10 mouse cellular contexts compared by ENCODE assay signal in genomic region chr4:87037592-87037991, GRCm38 (mm10).
DNase-seq lines count a peak whose midpoint lies in the region; ATAC-seq and TF ChIP-seq lines count a peak whose summit lies in the region.
"Had no signal": no experiment of that assay in that cellular context is flagged by ENCODE, and none has a peak within 500 bp of the region (broad histone marks: within the 10 kb centered on the region; RNA-seq: fewer than 3 reads in every experiment).

No protein-coding gene starts in this region.

- H3K4me2 ChIP-seq in forebrain, postnatal 0 days (ENCODE audit: low read depth), result no peak overlapping the region
- no peak overlapping the region for H3K4me2 ChIP-seq in forebrain, embryonic 16.5 days (ENCODE audit: low read length)
- H3K4me2 ChIP-seq in limb, embryonic 14.5 days (replicated peaks; ENCODE audit: low read depth, low read length, severe bottlenecking), result no peak overlapping the region
- no peak overlapping the region for H3K4me2 ChIP-seq in midbrain, embryonic 13.5 days (replicated peaks)
- H3K4me2 ChIP-seq: limb, embryonic 15.5 days had no signal

- intact Hi-C loops in left cerebral cortex, postnatal 4 days (cut with DNase I), result no loop called here

- H3K4me3 ChIP-seq in forebrain, postnatal 0 days (ENCODE audit: low read depth, low read length), result no peak overlapping the region
- no peak overlapping the region for H3K4me3 ChIP-seq in forebrain, embryonic 16.5 days (replicated peaks; ENCODE audit: low read length)
- H3K4me3 ChIP-seq in limb, embryonic 14.5 days (replicated peaks; ENCODE audit: low read length), result no peak overlapping the region
- no peak overlapping the region for H3K4me3 ChIP-seq in limb, embryonic 10.5 days
- no peak overlapping the region for H3K4me3 ChIP-seq in midbrain, embryonic 13.5 days (replicated peaks)
- H3K4me3 ChIP-seq: limb, embryonic 15.5 days had no signal

- no peak for ATAC-seq in forebrain, postnatal 0 days
- no peak for ATAC-seq in forebrain, embryonic 16.5 days
- ATAC-seq in limb, embryonic 14.5 days (ENCODE audit: low FRiP score, low read depth), result no peak
- peak; percentile 68; the same call in 1 of the 2 replicates for ATAC-seq in midbrain, embryonic 13.5 days
- ATAC-seq: CD4-positive, CD25-positive, alpha-beta regulatory T cell, adult 4 months had no signal

- TF ChIP-seq POLR2A in limb, embryonic 14.5 days (IDR thresholded peaks at IDR 0.05; ENCODE audit: borderline replicate concordance, extremely low read depth, insufficient read depth, insufficient read length), result no peak

- WGBS in forebrain, postnatal 0 days, result 66% methylated on average over 4 of the region's 4 CpGs
- 76% methylated on average over 4 of the region's 4 CpGs for WGBS in forebrain, embryonic 16.5 days
- 66% methylated on average over 4 of the region's 4 CpGs for WGBS in limb, embryonic 14.5 days
- 78% methylated on average over 4 of the region's 4 CpGs for WGBS in limb, embryonic 10.5 days
- 80% methylated on average over 4 of the region's 4 CpGs for WGBS in midbrain, embryonic 13.5 days

- no peak overlapping the region for H3K27ac ChIP-seq in forebrain, postnatal 0 days (ENCODE audit: low read depth, low read length)
- no peak overlapping the region for H3K27ac ChIP-seq in forebrain, embryonic 16.5 days (ENCODE audit: low read length)
- H3K27ac ChIP-seq in limb, embryonic 14.5 days (replicated peaks; ENCODE audit: low read depth, low read length), result no peak overlapping the region
- H3K27ac ChIP-seq in limb, embryonic 10.5 days, result no peak overlapping the region
- H3K27ac ChIP-seq in midbrain, embryonic 13.5 days, result no peak overlapping the region
- H3K27ac ChIP-seq: limb, embryonic 15.5 days had no signal

- no peak for DNase-seq in forebrain, postnatal 0 days
- DNase-seq in limb, embryonic 14.5 days (ENCODE audit: low spot score), result peak; percentile 41
- no peak for DNase-seq in limb, embryonic 10.5 days (ENCODE audit: low spot score)
- DNase-seq in adipocyte (ENCODE audit: low spot score), result peak; percentile 2
- DNase-seq in left cerebral cortex, postnatal 4 days, result no peak
- DNase-seq in urinary bladder, postnatal 25 days (ENCODE audit: low spot score), result no peak

- H3K27me3 ChIP-seq in forebrain, postnatal 0 days (ENCODE audit: insufficient read depth, low read length), result no peaks in the 10 kb centered on the region
- H3K27me3 ChIP-seq in forebrain, embryonic 16.5 days (replicated peaks; ENCODE audit: control insufficient read depth, insufficient read depth, low read length), result no peaks in the 10 kb centered on the region
- no peaks in the 10 kb centered on the region for H3K27me3 ChIP-seq in limb, embryonic 14.5 days (ENCODE audit: control insufficient read depth, insufficient read depth, low read length)
- H3K27me3 ChIP-seq in limb, embryonic 10.5 days (ENCODE audit: low read depth, poor library complexity, severe bottlenecking), result no peaks in the 10 kb centered on the region
- no peaks in the 10 kb centered on the region for H3K27me3 ChIP-seq in midbrain, embryonic 13.5 days
- H3K27me3 ChIP-seq: limb, embryonic 15.5 days had no signal

- no peaks in the 10 kb centered on the region for H3K36me3 ChIP-seq in forebrain, postnatal 0 days (ENCODE audit: insufficient read depth)
- no peaks in the 10 kb centered on the region for H3K36me3 ChIP-seq in forebrain, embryonic 16.5 days (ENCODE audit: control insufficient read depth, insufficient read depth)
- H3K36me3 ChIP-seq in limb, embryonic 14.5 days (ENCODE audit: control insufficient read depth, insufficient read depth, low read length), result no peaks in the 10 kb centered on the region
- H3K36me3 ChIP-seq in limb, embryonic 10.5 days, result no peaks in the 10 kb centered on the region
- H3K36me3 ChIP-seq in midbrain, embryonic 13.5 days, result no peaks in the 10 kb centered on the region
- H3K36me3 ChIP-seq: limb, embryonic 15.5 days had no signal

- H3K9ac ChIP-seq in forebrain, postnatal 0 days, result no peak overlapping the region
- no peak overlapping the region for H3K9ac ChIP-seq in forebrain, embryonic 16.5 days (replicated peaks; ENCODE audit: low read depth, low read length)
- no peak overlapping the region for H3K9ac ChIP-seq in limb, embryonic 14.5 days (ENCODE audit: low read depth, low read length, severe bottlenecking)
- no peak overlapping the region for H3K9ac ChIP-seq in midbrain, embryonic 13.5 days (replicated peaks)
- H3K9ac ChIP-seq: limb, embryonic 15.5 days had no signal

- H3K4me1 ChIP-seq in forebrain, postnatal 0 days (ENCODE audit: insufficient read depth), result no peaks in the 10 kb centered on the region
- peaks cover 9% of the 10 kb centered on the region for H3K4me1 ChIP-seq in forebrain, embryonic 16.5 days (replicated peaks; ENCODE audit: control insufficient read depth, insufficient read depth, low read length)
- no peaks in the 10 kb centered on the region for H3K4me1 ChIP-seq in limb, embryonic 14.5 days (ENCODE audit: control insufficient read depth, insufficient read depth, low read length)
- no peaks in the 10 kb centered on the region for H3K4me1 ChIP-seq in limb, embryonic 10.5 days
- no peaks in the 10 kb centered on the region for H3K4me1 ChIP-seq in midbrain, embryonic 13.5 days (replicated peaks)

- TF ChIP-seq CTCF in forebrain, postnatal 0 days (IDR thresholded peaks at IDR 0.05; ENCODE audit: low read depth), result peak; percentile 63

- H3K9me3 ChIP-seq in forebrain, postnatal 0 days (ENCODE audit: low read length), result no peaks in the 10 kb centered on the region
- no peaks in the 10 kb centered on the region for H3K9me3 ChIP-seq in forebrain, embryonic 16.5 days (ENCODE audit: control insufficient read depth, low read length)
- no peaks in the 10 kb centered on the region for H3K9me3 ChIP-seq in limb, embryonic 14.5 days (ENCODE audit: control insufficient read depth, low read length)
- no peaks in the 10 kb centered on the region for H3K9me3 ChIP-seq in limb, embryonic 10.5 days (replicated peaks)
- no peaks in the 10 kb centered on the region for H3K9me3 ChIP-seq in midbrain, embryonic 13.5 days
- H3K9me3 ChIP-seq: limb, embryonic 15.5 days had no signal

Comparison
In these comparisons a context has a peak if more than half of its experiments do, and no peak if none do; other contexts are left out.
1. DNase-seq: peak in limb, embryonic 14.5 days (single experiment) and adipocyte (single experiment); none in forebrain, postnatal 0 days (single experiment), limb, embryonic 10.5 days (single experiment), left cerebral cortex, postnatal 4 days (single experiment) and urinary bladder, postnatal 25 days (single experiment).